Mouse (Mus musculus) liver, postnatal 0 days (tissue): Measurements from ENCODE around the gene Ddx27.

Source experiments
- CTCF ChIP-seq: sonication (generic); IDR thresholded peaks from 2 replicates; pipeline ENCODE4 v1.5.1; 2016; ENCODE audit warnings: antibody characterized with exemption, low read depth
- EP300 ChIP-seq: IDR thresholded peaks from 2 replicates; pipeline ENCODE4 v1.6.1; 2016; ENCODE audit warnings: antibody characterized with exemption, low read depth, mild to moderate bottlenecking

DNA sequence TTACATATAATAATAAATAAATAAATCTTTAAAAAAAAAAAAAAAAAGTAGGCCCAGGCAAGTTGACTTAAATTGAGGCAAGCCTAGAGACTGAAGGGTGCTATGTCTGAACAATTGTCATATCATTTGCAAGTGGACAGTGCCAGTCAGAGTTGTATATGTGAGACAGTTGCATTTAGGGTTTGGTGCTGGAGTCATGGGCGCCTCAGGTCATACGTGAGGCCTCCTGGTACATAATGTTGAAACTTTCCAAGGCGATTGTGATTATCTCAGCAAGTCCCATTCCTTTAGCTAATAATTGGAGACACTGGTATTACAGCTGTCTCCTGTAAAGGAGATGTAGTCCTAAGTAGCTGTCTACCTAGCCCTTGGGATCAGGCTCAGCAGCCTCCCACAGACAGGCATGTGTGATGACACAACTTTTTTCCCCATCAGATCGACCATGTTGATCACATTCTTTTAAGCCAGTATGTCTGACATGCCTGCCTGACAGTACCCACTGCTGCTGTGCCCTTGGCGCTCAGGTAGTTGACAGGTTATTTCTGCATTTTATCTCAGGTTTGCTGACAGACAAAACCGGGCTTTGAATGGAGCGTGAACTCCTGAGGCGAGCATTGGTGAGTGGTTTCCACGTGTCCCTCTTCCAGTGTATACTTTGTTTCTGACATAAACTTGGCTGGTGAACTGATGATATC, 49.8 kb downstream of the Ddx27 start:
- TF ChIP-seq CTCF (no peak), EP300 (no peak)
